Mouse (Mus musculus): ENCODE results near the gene Olfr1052. TPM values are rescaled to one million over a fixed set of nuclear protein-coding genes. Genes with fewer than 3 reads are reported as not detected.
"Not testable (repeated sequence)": the region's sequence is repeated elsewhere in the genome, so short reads cannot be mapped to it uniquely, and the experiment has no call there.

Olfr1052 gene
- total RNA-seq (2014; rRNA removed) (not detected in 2 replicates), polyA plus RNA-seq (2012; rRNA removed) (not detected in 2 replicates)

DNA sequence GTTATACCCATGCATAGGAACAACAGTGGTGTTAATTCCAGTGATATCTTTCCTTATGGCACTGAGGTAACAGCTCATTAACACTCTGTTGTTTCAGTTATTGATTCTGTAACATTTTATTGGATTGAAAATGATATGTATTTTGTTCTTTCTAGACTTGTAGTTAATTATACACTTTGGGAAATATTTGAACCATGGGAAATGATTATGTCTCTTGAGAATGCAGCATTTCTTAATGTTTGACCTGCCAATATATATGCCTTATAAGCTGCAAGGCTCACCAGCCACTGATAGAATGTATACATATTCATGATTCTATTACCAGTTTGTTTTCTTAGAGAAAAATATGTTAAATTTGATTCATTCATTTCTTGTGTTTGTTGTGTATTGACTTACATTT is at the start of gene Olfr1052:
Gene Olfr1052 (plus strand): TSS at position 301 of the 400 bp plus-strand sequence.
- Histone ChIP-seq H3K4me1 (ENCODE audit: control insufficient read depth, insufficient read depth, low read length) (no peaks in the 10 kb centered on the region), H3K27me3 (ENCODE audit: control insufficient read depth, insufficient read depth, low read length) (no peaks in the 10 kb centered on the region), H3K27ac (replicated peaks; ENCODE audit: insufficient read depth, low read depth, low read length) (no peak within 1 kb of the TSS), H3K36me3 (ENCODE audit: control insufficient read depth, insufficient read depth, low read length) (no peaks in the 10 kb centered on the region), H3K79me2 (ENCODE audit: control insufficient read depth, insufficient read depth, low read length) (no peaks in the 10 kb centered on the region), H3K4me3 (ENCODE audit: insufficient read depth, low read depth, low read length) (no peak within 1 kb of the TSS), H3K9ac (ENCODE audit: low read depth, low read length) (no peak within 1 kb of the TSS)
- TF ChIP-seq POLR2A (IDR thresholded peaks at IDR 0.05; ENCODE audit: extremely low read depth, insufficient read depth, low read length) (no peak), CTCF (IDR thresholded peaks at IDR 0.05; ENCODE audit: low read depth, low read length) (no peak)
- no peak for DNase-seq (ENCODE audit: extremely low read depth, low read depth, low spot score)

- not testable (repeated sequence) for H3K4me3 ChIP-seq (ENCODE audit: insufficient read depth, low read depth, low read length); H3K79me2 ChIP-seq (ENCODE audit: control insufficient read depth, insufficient read depth, low read length); H3K36me3 ChIP-seq (ENCODE audit: control insufficient read depth, insufficient read depth, low read length); H3K9ac ChIP-seq (ENCODE audit: low read depth, low read length); DNase-seq (ENCODE audit: extremely low read depth, low read depth, low spot score); H3K27me3 ChIP-seq (ENCODE audit: control insufficient read depth, insufficient read depth, low read length); H3K27ac ChIP-seq (replicated peaks; ENCODE audit: insufficient read depth, low read depth, low read length); H3K4me1 ChIP-seq (ENCODE audit: control insufficient read depth, insufficient read depth, low read length)
Measured at GRCm38 (mm10) chr2:86258228-86258627, 34.0 kb upstream of the Olfr1052 start, which contains the start of gene Olfr1049. Olfr1049 (minus strand) TSS chr2:86258328.

DNA sequence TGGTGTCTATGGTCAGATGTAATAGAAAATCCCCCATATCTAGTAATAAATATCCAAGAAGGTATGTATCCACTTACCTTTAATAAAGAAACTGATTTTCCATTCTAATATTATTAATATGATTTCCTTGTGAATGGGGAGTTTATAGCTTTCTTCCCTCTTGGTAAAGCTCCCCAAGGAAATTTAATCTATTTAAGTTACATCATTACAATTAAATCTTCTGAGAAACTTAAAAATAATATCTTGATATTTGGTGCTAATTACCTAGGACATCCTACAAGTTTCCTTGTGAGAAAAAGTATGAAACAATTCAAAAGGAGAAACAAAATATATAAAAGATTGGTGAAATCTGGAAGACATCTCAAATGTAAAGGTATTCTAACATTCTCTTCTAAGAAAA is 13.3 kb upstream of the Olfr1052 start, which contains the start of gene Olfr1051:
Gene Olfr1051 (minus strand): TSS at position 101 of the 400 bp plus-strand sequence.
- DNase-seq (ENCODE audit: extremely low read depth, low read depth, low spot score); H3K4me3 ChIP-seq (ENCODE audit: insufficient read depth, low read depth, low read length); H3K79me2 ChIP-seq (ENCODE audit: control insufficient read depth, insufficient read depth, low read length); H3K4me1 ChIP-seq (ENCODE audit: control insufficient read depth, insufficient read depth, low read length); H3K27me3 ChIP-seq (ENCODE audit: control insufficient read depth, insufficient read depth, low read length); H3K36me3 ChIP-seq (ENCODE audit: control insufficient read depth, insufficient read depth, low read length); H3K27ac ChIP-seq (replicated peaks; ENCODE audit: insufficient read depth, low read depth, low read length); H3K9ac ChIP-seq (ENCODE audit: low read depth, low read length): not testable (repeated sequence)

DNA sequence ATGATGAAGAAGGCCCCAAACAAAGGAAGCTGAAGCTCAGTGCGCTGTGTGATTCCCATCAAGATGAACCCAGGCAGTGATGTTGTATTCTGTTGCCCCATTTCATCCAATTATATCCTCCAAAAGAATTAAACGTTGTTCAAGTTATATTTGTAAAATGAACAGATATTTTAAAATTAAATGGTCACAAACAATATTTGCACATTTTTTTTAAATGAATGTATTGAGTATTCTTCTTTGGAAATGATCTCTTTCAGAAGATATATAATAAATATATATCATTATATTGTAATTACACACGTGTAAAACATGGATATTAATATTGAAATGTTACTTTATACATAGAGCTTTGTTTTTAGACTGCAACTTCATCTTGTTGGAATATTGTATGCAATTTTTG is 22.9 kb downstream of the Olfr1052 start, which contains the start of gene Olfr1053:
Gene Olfr1053 (minus strand): TSS at position 101 of the 400 bp plus-strand sequence.
- H3K4me1 ChIP-seq (ENCODE audit: control insufficient read depth, insufficient read depth, low read length) = no peaks in the 10 kb centered on the region
- H3K27ac ChIP-seq (replicated peaks; ENCODE audit: insufficient read depth, low read depth, low read length) = no peak within 1 kb of the TSS
- H3K9ac ChIP-seq (ENCODE audit: low read depth, low read length) = no peak within 1 kb of the TSS
- H3K4me3 ChIP-seq (ENCODE audit: insufficient read depth, low read depth, low read length) = no peak within 1 kb of the TSS
- no peaks in the 10 kb centered on the region for H3K36me3 ChIP-seq (ENCODE audit: control insufficient read depth, insufficient read depth, low read length)
- TF ChIP-seq POLR2A (IDR thresholded peaks at IDR 0.05; ENCODE audit: extremely low read depth, insufficient read depth, low read length) = no peak
- no peak for TF ChIP-seq CTCF (IDR thresholded peaks at IDR 0.05; ENCODE audit: low read depth, low read length)
- 57% methylated on average over 3 of the region's 3 CpGs for WGBS
- H3K79me2 ChIP-seq (ENCODE audit: control insufficient read depth, insufficient read depth, low read length) = no peaks in the 10 kb centered on the region
- DNase-seq (ENCODE audit: extremely low read depth, low read depth, low spot score) = no peak
- H3K27me3 ChIP-seq (ENCODE audit: control insufficient read depth, insufficient read depth, low read length) = no peaks in the 10 kb centered on the region

DNA sequence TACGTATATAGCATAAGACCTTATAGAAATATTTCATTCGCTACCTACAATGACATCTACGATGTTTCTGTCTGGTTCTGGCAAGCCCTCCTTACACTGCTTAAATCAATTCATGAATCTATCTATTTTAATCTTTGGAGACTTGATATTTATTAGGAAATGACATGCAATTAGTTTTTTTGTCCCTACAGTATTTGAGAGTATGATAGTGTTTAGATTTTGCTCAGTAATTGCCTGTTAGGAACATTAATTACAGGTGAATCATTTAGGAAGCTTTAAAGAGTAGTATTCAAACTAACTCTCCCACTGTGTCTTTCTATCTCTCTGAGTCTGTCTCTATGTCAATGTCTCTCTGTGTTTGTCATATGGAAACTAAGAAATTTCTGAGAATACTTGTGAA is 43.1 kb downstream of the Olfr1052 start, which contains the start of gene Olfr1054:
Gene Olfr1054 (minus strand): TSS at position 101 of the 400 bp plus-strand sequence.
- Histone ChIP-seq H3K9ac (ENCODE audit: low read depth, low read length) (no peak within 1 kb of the TSS), H3K27me3 (ENCODE audit: control insufficient read depth, insufficient read depth, low read length) (no peaks in the 10 kb centered on the region), H3K79me2 (ENCODE audit: control insufficient read depth, insufficient read depth, low read length) (no peaks in the 10 kb centered on the region), H3K4me1 (ENCODE audit: control insufficient read depth, insufficient read depth, low read length) (no peaks in the 10 kb centered on the region), H3K36me3 (ENCODE audit: control insufficient read depth, insufficient read depth, low read length) (no peaks in the 10 kb centered on the region), H3K27ac (replicated peaks; ENCODE audit: insufficient read depth, low read depth, low read length) (no peak within 1 kb of the TSS), H3K4me3 (ENCODE audit: insufficient read depth, low read depth, low read length) (no peak within 1 kb of the TSS)
- 83% methylated on average over 3 of the region's 3 CpGs for WGBS
- no peak for TF ChIP-seq CTCF (IDR thresholded peaks at IDR 0.05; ENCODE audit: low read depth, low read length)
- no peak for TF ChIP-seq POLR2A (IDR thresholded peaks at IDR 0.05; ENCODE audit: extremely low read depth, insufficient read depth, low read length)
- no peak for DNase-seq (ENCODE audit: extremely low read depth, low read depth, low spot score)

Other genes with a start within 250 kb of the Olfr1052 start
- gene Olfr1034, start 246.6 kb upstream of the Olfr1052 start, total RNA-seq (2014; rRNA removed) = 2.4 and 2.6 TPM in 2 replicates
- gene Olfr1034, start 246.6 kb upstream of the Olfr1052 start, polyA plus RNA-seq (2012; rRNA removed) = 0.90 and 0.93 TPM in 2 replicates
- not detected in 2 replicates for gene Olfr1036, start 218.5 kb upstream of the Olfr1052 start, total RNA-seq (2014; rRNA removed)
- not detected in 2 replicates for gene Olfr1036, start 218.5 kb upstream of the Olfr1052 start, polyA plus RNA-seq (2012; rRNA removed)
- not detected in 2 replicates for gene Olfr1037, start 205.1 kb upstream of the Olfr1052 start, total RNA-seq (2014; rRNA removed)
- not detected in 2 replicates for gene Olfr1037, start 205.1 kb upstream of the Olfr1052 start, polyA plus RNA-seq (2012; rRNA removed)
- not detected in 2 replicates for gene Olfr1039, start 156.5 kb upstream of the Olfr1052 start, total RNA-seq (2014; rRNA removed)
- not detected in 2 replicates for gene Olfr1039, start 156.5 kb upstream of the Olfr1052 start, polyA plus RNA-seq (2012; rRNA removed)
- gene Olfr1040, start 145.7 kb upstream of the Olfr1052 start, total RNA-seq (2014; rRNA removed) = not detected in 2 replicates
- not detected in 2 replicates for gene Olfr1040, start 145.7 kb upstream of the Olfr1052 start, polyA plus RNA-seq (2012; rRNA removed)
- not detected in 2 replicates for gene Olfr1042, start 130.6 kb upstream of the Olfr1052 start, total RNA-seq (2014; rRNA removed)
- gene Olfr1042, start 130.6 kb upstream of the Olfr1052 start, polyA plus RNA-seq (2012; rRNA removed) = not detected in 2 replicates
- gene Olfr1043, start 124.9 kb upstream of the Olfr1052 start, total RNA-seq (2014; rRNA removed) = not detected in 2 replicates
- not detected in 2 replicates for gene Olfr1043, start 124.9 kb upstream of the Olfr1052 start, polyA plus RNA-seq (2012; rRNA removed)
- not detected in 2 replicates for gene Olfr1044, start 114.6 kb upstream of the Olfr1052 start, total RNA-seq (2014; rRNA removed)
- gene Olfr1044, start 114.6 kb upstream of the Olfr1052 start, polyA plus RNA-seq (2012; rRNA removed) = not detected in 2 replicates
- not detected in 2 replicates for gene Olfr52, start 106.8 kb upstream of the Olfr1052 start, total RNA-seq (2014; rRNA removed)
- not detected in 2 replicates for gene Olfr52, start 106.8 kb upstream of the Olfr1052 start, polyA plus RNA-seq (2012; rRNA removed)
- gene Olfr1045, start 89.4 kb upstream of the Olfr1052 start, total RNA-seq (2014; rRNA removed) = not detected in 2 replicates
- gene Olfr1045, start 89.4 kb upstream of the Olfr1052 start, polyA plus RNA-seq (2012; rRNA removed) = not detected in 2 replicates
- not detected in 2 replicates for gene Olfr1046, start 73.1 kb upstream of the Olfr1052 start, total RNA-seq (2014; rRNA removed)
- gene Olfr1046, start 73.1 kb upstream of the Olfr1052 start, polyA plus RNA-seq (2012; rRNA removed) = not detected in 2 replicates
- gene Olfr1047, start 61.1 kb upstream of the Olfr1052 start, total RNA-seq (2014; rRNA removed) = not detected in 2 replicates
- not detected in 2 replicates for gene Olfr1047, start 61.1 kb upstream of the Olfr1052 start, polyA plus RNA-seq (2012; rRNA removed)
- gene Olfr1048, start 52.2 kb upstream of the Olfr1052 start, total RNA-seq (2014; rRNA removed) = not detected in 2 replicates
- gene Olfr1048, start 52.2 kb upstream of the Olfr1052 start, polyA plus RNA-seq (2012; rRNA removed) = not detected in 2 replicates
- gene Olfr1049, start 34.1 kb upstream of the Olfr1052 start, total RNA-seq (2014; rRNA removed) = not detected in 2 replicates
- gene Olfr1049, start 34.1 kb upstream of the Olfr1052 start, polyA plus RNA-seq (2012; rRNA removed) = not detected in 2 replicates
- gene Olfr1051, start 13.4 kb upstream of the Olfr1052 start, total RNA-seq (2014; rRNA removed) = not detected in 2 replicates
- not detected in 2 replicates for gene Olfr1051, start 13.4 kb upstream of the Olfr1052 start, polyA plus RNA-seq (2012; rRNA removed)
- gene Olfr1053, start 22.8 kb downstream of the Olfr1052 start, total RNA-seq (2014; rRNA removed) = not detected in 2 replicates
- not detected in 2 replicates for gene Olfr1053, start 22.8 kb downstream of the Olfr1052 start, polyA plus RNA-seq (2012; rRNA removed)
- gene Olfr1054, start 43.0 kb downstream of the Olfr1052 start, total RNA-seq (2014; rRNA removed) = not detected in 2 replicates
- not detected in 2 replicates for gene Olfr1054, start 43.0 kb downstream of the Olfr1052 start, polyA plus RNA-seq (2012; rRNA removed)
- gene Olfr1055, start 57.8 kb downstream of the Olfr1052 start, total RNA-seq (2014; rRNA removed) = not detected in 2 replicates
- not detected in 2 replicates for gene Olfr1055, start 57.8 kb downstream of the Olfr1052 start, polyA plus RNA-seq (2012; rRNA removed)
- gene Olfr1056, start 70.0 kb downstream of the Olfr1052 start, total RNA-seq (2014; rRNA removed) = not detected in 2 replicates
- not detected in 2 replicates for gene Olfr1056, start 70.0 kb downstream of the Olfr1052 start, polyA plus RNA-seq (2012; rRNA removed)
- gene Olfr1057, start 85.9 kb downstream of the Olfr1052 start, total RNA-seq (2014; rRNA removed) = not detected in 2 replicates
- gene Olfr1057, start 85.9 kb downstream of the Olfr1052 start, polyA plus RNA-seq (2012; rRNA removed) = not detected in 2 replicates
- gene Olfr1058, start 96.1 kb downstream of the Olfr1052 start, total RNA-seq (2014; rRNA removed) = not detected in 2 replicates
- not detected in 2 replicates for gene Olfr1058, start 96.1 kb downstream of the Olfr1052 start, polyA plus RNA-seq (2012; rRNA removed)
- gene Olfr1061, start 121.6 kb downstream of the Olfr1052 start, total RNA-seq (2014; rRNA removed) = not detected in 2 replicates
- not detected in 2 replicates for gene Olfr1061, start 121.6 kb downstream of the Olfr1052 start, polyA plus RNA-seq (2012; rRNA removed)
- gene Olfr1062, start 134.3 kb downstream of the Olfr1052 start, total RNA-seq (2014; rRNA removed) = not detected in 2 replicates
- gene Olfr1062, start 134.3 kb downstream of the Olfr1052 start, polyA plus RNA-seq (2012; rRNA removed) = not detected in 2 replicates
- gene Olfr1065, start 158.1 kb downstream of the Olfr1052 start, total RNA-seq (2014; rRNA removed) = not detected in 2 replicates
- not detected in 2 replicates for gene Olfr1065, start 158.1 kb downstream of the Olfr1052 start, polyA plus RNA-seq (2012; rRNA removed)
- not detected in 2 replicates for gene Olfr1066, start 163.8 kb downstream of the Olfr1052 start, total RNA-seq (2014; rRNA removed)
- gene Olfr1066, start 163.8 kb downstream of the Olfr1052 start, polyA plus RNA-seq (2012; rRNA removed) = not detected in 2 replicates
- not detected in 2 replicates for gene Olfr228, start 194.9 kb downstream of the Olfr1052 start, total RNA-seq (2014; rRNA removed)
- not detected in 2 replicates for gene Olfr228, start 194.9 kb downstream of the Olfr1052 start, polyA plus RNA-seq (2012; rRNA removed)
- gene Olfr1076, start 216.0 kb downstream of the Olfr1052 start, total RNA-seq (2014; rRNA removed) = not detected in 2 replicates
- gene Olfr1076, start 216.0 kb downstream of the Olfr1052 start, polyA plus RNA-seq (2012; rRNA removed) = not detected in 2 replicates